Mouse (Mus musculus) cerebellum, adult 2 months (tissue): Measurements from ENCODE around the gene Pygl. TPM values are rescaled to one million over a fixed set of nuclear protein-coding genes. Genes with fewer than 3 reads are reported as not detected.
A peak's percentile ranks its signal among the peaks of the same experiment; 100 is the strongest.
"Not testable (repeated sequence)": the region's sequence is repeated elsewhere in the genome, so short reads cannot be mapped to it uniquely, and the experiment has no call there.

Experiments used
- DNase-seq, 2 experiments: peaks; one replicate each; pipeline ENCODE4 v3.0.0; 2021
- H3K27ac ChIP-seq: fragments of 200-500 bp; 2 replicates; pipeline ENCODE4 v1.5.1; 2012; ENCODE audit warnings: low read length, control low read depth, inconsistent platforms; ENCODE audit not compliant: insufficient read depth
- H3K27me3 ChIP-seq: fragments of 200-500 bp; 2 replicates; pipeline ENCODE4 v1.6.1; 2012; ENCODE audit warnings: inconsistent platforms, mild to moderate bottlenecking, low read length, moderate library complexity; ENCODE audit not compliant: control insufficient read depth, insufficient read depth
- H3K4me1 ChIP-seq: fragments of 200-500 bp; 2 replicates; pipeline ENCODE4 v1.6.1; 2011; ENCODE audit warnings: low read length; ENCODE audit not compliant: control insufficient read depth, insufficient read depth
- H3K4me3 ChIP-seq: fragments of 200-500 bp; replicated peaks from 2 replicates; pipeline ENCODE3; 2011; ENCODE audit warnings: mild to moderate bottlenecking, low read depth, low read length, control low read depth; ENCODE audit not compliant: insufficient read depth
- CTCF ChIP-seq: fragments of 200-500 bp; IDR thresholded peaks from 2 replicates; pipeline ENCODE4 v1.5.1; 2011; ENCODE audit warnings: low read depth, mild to moderate bottlenecking, control low read depth, low read length, moderate library complexity, borderline replicate concordance; ENCODE audit not compliant: insufficient read depth
- POLR2A ChIP-seq: fragments of 200-500 bp; IDR thresholded peaks from 2 replicates; pipeline ENCODE4 v1.6.1; 2011; ENCODE audit warnings: low read length, control low read depth, borderline replicate concordance; ENCODE audit not compliant: insufficient read depth
- WGBS: fragments of 180-500 bp; shearing (Covaris S2); methylation state at CpG from one replicate; pipeline ENCODE4 v1.1.7; 2018; 5-methylcytosine and 5-hydroxymethylcytosine counted together
- polyA plus RNA-seq: library from polyadenylated mRNA; depleted of rRNA; stranded (reverse); fragments of >200 nt; gene quantifications from 2 replicates; pipeline ENCODE4 v1.2.3, GENCODE M21; 2012

Pygl gene
- polyA plus RNA-seq, 1 experiment = 1.9 TPM

DNA sequence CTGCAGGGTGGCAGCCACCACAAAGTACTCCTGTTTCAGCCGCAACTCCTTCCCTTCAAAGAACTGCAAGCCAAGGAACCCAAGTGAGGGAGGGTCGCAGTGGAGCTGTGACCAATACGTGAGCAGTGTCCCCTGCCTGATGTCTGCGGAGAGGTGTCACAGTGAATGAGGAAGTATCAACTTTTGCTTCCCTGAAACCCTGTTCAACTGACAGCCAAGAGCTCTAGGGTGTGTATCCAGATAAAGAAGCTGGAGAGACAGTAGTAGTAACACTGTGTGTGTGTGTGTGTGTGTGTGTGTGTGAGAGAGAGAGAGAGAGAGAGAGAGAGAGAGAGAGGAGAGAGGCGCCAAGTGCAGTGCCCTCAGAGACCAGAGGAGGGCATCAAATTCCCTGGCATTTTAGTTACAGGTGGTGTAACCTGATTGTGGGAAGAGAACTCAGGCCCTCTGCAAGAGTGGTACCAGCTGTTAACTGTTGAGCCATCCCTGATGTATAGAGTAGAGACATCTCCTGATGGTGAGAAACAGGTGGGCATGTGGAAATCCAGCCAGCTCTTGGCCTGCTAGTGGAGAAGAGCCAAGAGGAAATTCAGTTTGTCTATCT is 29.3 kb downstream of the Pygl start:
- Histone ChIP-seq H3K4me1 (no peaks in the 10 kb centered on the region), H3K4me3 (no peak overlapping the region), H3K27me3 (no peaks in the 10 kb centered on the region), H3K27ac (no peak overlapping the region)
- no peak for TF ChIP-seq CTCF
- TF ChIP-seq POLR2A = no peak
- WGBS = 89% methylated on average over 5 of the region's 5 CpGs
- no peak for DNase-seq

GRCm38 (mm10) chr12:70196341-70196740 is 34.9 kb downstream of the Pygl start:
- WGBS = 38% methylated on average over 5 of the region's 5 CpGs
- TF ChIP-seq CTCF = no peak
- TF ChIP-seq POLR2A = no peak
- DNase-seq = no peak
- no peaks in the 10 kb centered on the region; the same call in 1 of the 2 replicates for H3K27me3 ChIP-seq
- H3K4me1 ChIP-seq = peaks cover 4% of the 10 kb centered on the region; the same call in 1 of the 2 replicates
- H3K27ac ChIP-seq = no peak overlapping the region
- no peak overlapping the region for H3K4me3 ChIP-seq

- no peaks in the 10 kb centered on the region; the same call in 1 of the 2 replicates for H3K27me3 ChIP-seq
- H3K4me3 ChIP-seq = no peak overlapping the region
- WGBS = 98% methylated on average over 6 of the region's 6 CpGs
- H3K27ac ChIP-seq = no peak overlapping the region
- no peak for TF ChIP-seq CTCF
- no peak for TF ChIP-seq POLR2A
- no peak for DNase-seq
- peaks cover 4% of the 10 kb centered on the region; the same call in 1 of the 2 replicates for H3K4me1 ChIP-seq
These were observed 35.9 kb downstream of the Pygl start for GRCm38 (mm10) chr12:70195426-70195825.

DNA sequence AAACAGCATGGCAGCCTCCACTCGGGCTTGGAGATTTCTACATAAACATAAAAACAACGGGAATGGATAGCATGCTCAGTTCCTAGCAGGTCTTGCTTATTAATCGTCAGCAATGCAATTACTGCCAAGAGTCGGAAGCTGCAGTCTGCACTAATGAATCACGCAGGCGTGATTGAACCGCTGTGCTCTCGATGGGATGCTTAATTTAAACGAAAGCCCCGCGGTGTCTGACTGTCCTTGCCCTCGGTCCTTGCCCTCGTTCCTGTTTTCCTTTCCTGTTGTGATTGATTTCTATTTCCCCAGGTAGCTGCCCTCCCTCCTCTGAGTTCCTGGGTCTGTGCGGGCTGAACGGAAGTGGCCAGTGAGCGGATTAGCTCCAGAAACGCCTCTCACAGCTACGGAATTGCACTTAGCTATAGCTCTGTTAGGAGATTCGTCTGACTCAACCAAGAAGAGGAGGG is 39.0 kb downstream of the Pygl start:
- WGBS = 4% methylated on average over 19 of the region's 19 CpGs

DNA sequence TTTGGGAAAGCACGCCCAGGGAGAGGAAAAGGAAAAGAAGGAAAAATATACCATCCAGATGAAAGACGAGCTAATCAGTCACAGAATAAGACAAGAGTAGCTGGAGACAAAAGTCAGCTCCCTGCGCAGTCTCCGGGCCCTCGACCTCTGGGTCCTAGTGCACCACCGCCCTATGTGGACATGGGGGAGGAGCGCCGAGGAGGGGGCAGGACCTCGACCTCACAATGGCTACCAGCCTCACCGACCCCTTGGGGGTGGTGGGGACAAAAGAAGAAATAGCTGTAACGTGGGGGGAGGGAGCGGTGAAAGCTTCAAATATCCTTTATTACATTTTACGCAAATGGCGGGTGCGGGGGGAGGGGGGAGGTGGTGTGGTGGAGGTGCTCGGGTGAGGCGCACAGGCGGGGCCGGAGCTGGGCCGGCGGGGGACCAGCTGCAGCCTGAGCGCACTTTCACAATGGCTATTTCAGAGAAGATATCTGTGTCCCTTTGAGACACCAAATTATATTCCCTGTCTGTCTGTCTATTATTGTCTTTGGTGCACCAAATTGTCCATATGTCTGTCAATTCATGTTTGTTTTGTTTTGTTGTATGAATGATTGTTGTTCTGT is 47.0 kb downstream of the Pygl start:
- TF ChIP-seq POLR2A = no peak
- no peak for TF ChIP-seq CTCF
- Histone ChIP-seq H3K4me1 (no peaks in the 10 kb centered on the region), H3K27ac (no peak overlapping the region), H3K4me3 (peak overlapping the region; percentile 29), H3K27me3 (no peaks in the 10 kb centered on the region)
- DNase-seq = peak; percentile 20 to 33
- 68% methylated on average over 22 of the region's 22 CpGs for WGBS

More for the DNA sequence above, 39.0 kb downstream of the Pygl start:
- H3K4me3 ChIP-seq = peak overlapping the region; percentile 68
- no peak for TF ChIP-seq CTCF
- no peak for TF ChIP-seq POLR2A
- DNase-seq = peak; percentile 20 to 50
- peaks cover 4% of the 10 kb centered on the region; the same call in 1 of the 2 replicates for H3K4me1 ChIP-seq
- H3K27me3 ChIP-seq = no peaks in the 10 kb centered on the region; the same call in 1 of the 2 replicates
- H3K27ac ChIP-seq = no peak overlapping the region

- not testable (repeated sequence) for H3K4me3 ChIP-seq, H3K27ac ChIP-seq, H3K27me3 ChIP-seq, H3K4me1 ChIP-seq
- 87% methylated on average over 8 of the region's 8 CpGs for WGBS
- peak; percentile 10 to 12 for DNase-seq
These were observed 47.8 kb downstream of the Pygl start for GRCm38 (mm10) chr12:70183507-70183906.

- TF ChIP-seq POLR2A (no peak), CTCF (no peak)
- DNase-seq = no peak
These were observed 61.3 kb downstream of the Pygl start for GRCm38 (mm10) chr12:70169969-70170368.

GRCm38 (mm10) chr12:70167950-70168349 is 63.3 kb downstream of the Pygl start:
- H3K27ac ChIP-seq = no peak overlapping the region
- WGBS = 84% methylated on average over 4 of the region's 4 CpGs
- TF ChIP-seq POLR2A (no peak), CTCF (no peak)
- no peaks in the 10 kb centered on the region for H3K27me3 ChIP-seq
- H3K4me1 ChIP-seq = no peaks in the 10 kb centered on the region
- DNase-seq = no peak
- H3K4me3 ChIP-seq = no peak overlapping the region

More at GRCm38 (mm10) chr12:70169969-70170368, 61.3 kb downstream of the Pygl start:
- no peaks in the 10 kb centered on the region for H3K4me1 ChIP-seq
- H3K27me3 ChIP-seq = no peaks in the 10 kb centered on the region
- H3K27ac ChIP-seq = no peak overlapping the region
- no peak overlapping the region for H3K4me3 ChIP-seq
- WGBS = 92% methylated on average over 1 of the region's 1 CpGs
